Mouse (Mus musculus): ENCODE results near the gene Hoxa9. TPM values are rescaled to one million over a fixed set of nuclear protein-coding genes. Genes with fewer than 3 reads are reported as not detected.

The Hoxa9 gene
- total and polyA plus RNA-seq, 2 experiments from 2014 or later: 0.19 TPM; not detected in 1

- peak overlapping the region; percentile 44; the same call in 1 of the 2 replicates for H3K9ac ChIP-seq (replicated peaks; ENCODE audit: low read depth, low read length)
- DNase-seq (ENCODE audit: low spot score) (no peak), ATAC-seq (ENCODE audit: insufficient read depth, low read depth) (no peak)
- no peaks in the 10 kb centered on the region for H3K9me3 ChIP-seq (replicated peaks; ENCODE audit: control insufficient read depth, low read length)
- peak overlapping the region; percentile 44 for H3K4me2 ChIP-seq (ENCODE audit: low read depth, low read length)
- H3K36me3 ChIP-seq (replicated peaks; ENCODE audit: control insufficient read depth, insufficient read depth, low read length): no peaks in the 10 kb centered on the region
- WGBS: 1% methylated on average over 15 of the region's 35 CpGs
- peak overlapping the region; percentile 67 for H3K27ac ChIP-seq (ENCODE audit: low read depth)
- H3K4me3 ChIP-seq (ENCODE audit: low read depth, low read length): peak overlapping the region; percentile 43
- peaks cover 99% of the 10 kb centered on the region for H3K27me3 ChIP-seq (ENCODE audit: control insufficient read depth, insufficient read depth, low read length)
- TF ChIP-seq EP300 (IDR thresholded peaks at IDR 0.05; ENCODE audit: low read depth) (no peak), CTCF (IDR thresholded peaks at IDR 0.05; ENCODE audit: low read depth) (no peak)
- 0 out of 2 replicates have a peak, but pooled peaks cover 3% of the 10 kb centered on the region for H3K4me1 ChIP-seq (ENCODE audit: control insufficient read depth, insufficient read depth)
Observed at GRCm38 (mm10) chr6:52175864-52176263, 55.0 kb downstream of the Hoxa9 start.

GRCm38 (mm10) chr6:52174968-52175751 lies 55.7 kb downstream of the Hoxa9 start:
- ATAC-seq (ENCODE audit: insufficient read depth, low read depth) (no peak), DNase-seq (ENCODE audit: low spot score) (no peak)
- Histone ChIP-seq H3K4me3 (ENCODE audit: low read depth, low read length) (peak overlapping the region; percentile 43), H3K27ac (ENCODE audit: low read depth) (peak overlapping the region; percentile 67), H3K9ac (replicated peaks; ENCODE audit: low read depth, low read length) (peak overlapping the region; percentile 44; the same call in 1 of the 2 replicates), H3K36me3 (replicated peaks; ENCODE audit: control insufficient read depth, insufficient read depth, low read length) (no peaks in the 10 kb centered on the region), H3K27me3 (ENCODE audit: control insufficient read depth, insufficient read depth, low read length) (peaks cover 99% of the 10 kb centered on the region), H3K4me2 (ENCODE audit: low read depth, low read length) (peak overlapping the region; percentile 44), H3K4me1 (ENCODE audit: control insufficient read depth, insufficient read depth) (0 out of 2 replicates have a peak, but pooled peaks cover 3% of the 10 kb centered on the region), H3K9me3 (replicated peaks; ENCODE audit: control insufficient read depth, low read length) (no peaks in the 10 kb centered on the region)
- TF ChIP-seq CTCF (IDR thresholded peaks at IDR 0.05; ENCODE audit: low read depth) (no peak), EP300 (IDR thresholded peaks at IDR 0.05; ENCODE audit: low read depth) (no peak)
- 2% methylated on average over 41 of the region's 41 CpGs for WGBS

GRCm38 (mm10) chr6:52173648-52174047 lies 57.2 kb downstream of the Hoxa9 start:
- DNase-seq (ENCODE audit: low spot score) (no peak), ATAC-seq (ENCODE audit: insufficient read depth, low read depth) (no peak)
- Histone ChIP-seq H3K9me3 (replicated peaks; ENCODE audit: control insufficient read depth, low read length) (no peaks in the 10 kb centered on the region), H3K27ac (ENCODE audit: low read depth) (no peak overlapping the region), H3K36me3 (replicated peaks; ENCODE audit: control insufficient read depth, insufficient read depth, low read length) (no peaks in the 10 kb centered on the region), H3K27me3 (ENCODE audit: control insufficient read depth, insufficient read depth, low read length) (peaks cover 99% of the 10 kb centered on the region), H3K9ac (replicated peaks; ENCODE audit: low read depth, low read length) (no peak overlapping the region), H3K4me1 (ENCODE audit: control insufficient read depth, insufficient read depth) (0 out of 2 replicates have a peak, but pooled peaks cover 3% of the 10 kb centered on the region), H3K4me2 (ENCODE audit: low read depth, low read length) (no peak overlapping the region), H3K4me3 (ENCODE audit: low read depth, low read length) (no peak overlapping the region)
- TF ChIP-seq CTCF (IDR thresholded peaks at IDR 0.05; ENCODE audit: low read depth): no peak
- no peak for TF ChIP-seq EP300 (IDR thresholded peaks at IDR 0.05; ENCODE audit: low read depth)
- 7% methylated on average over 4 of the region's 4 CpGs for WGBS

MicroRNAs within 50 kb of the gene (microRNA counts, 519-probe panel; counts per million panel counts)
- microRNA mmu-miR-196b: 2,717 counts per million, percentile 30 among the panel's probes with 10 or more counts

Small RNA genes within 50 kb of the gene (microRNA-seq; reads per million reads assigned to microRNA genes)
- 102 reads per million, percentile 57 among the genes with 10 or more reads in this experiment for gene Mir196b

Other genes with a start within 250 kb of the Hoxa9 start
- gene Skap2, start 218.5 kb downstream of the Hoxa9 start, total RNA-seq (2014; rRNA removed; ENCODE audit: low replicate concordance): 2.7 and 13.9 TPM in 2 replicates
- gene Skap2, start 218.5 kb downstream of the Hoxa9 start, polyA plus RNA-seq (2015; fragmentation: Nextera tagmentation; extraction: Ambion mirVana): 9.2 and 10.7 TPM in 2 replicates
- gene Hoxa1, start 72.8 kb downstream of the Hoxa9 start, total RNA-seq (2014; rRNA removed; ENCODE audit: low replicate concordance): 0.23 TPM in 1 of 2 replicates, not detected in the other
- 0.08 and 0.15 TPM in 2 replicates for gene Hoxa1, start 72.8 kb downstream of the Hoxa9 start, polyA plus RNA-seq (2015; fragmentation: Nextera tagmentation; extraction: Ambion mirVana)
- not detected in 2 replicates for gene Hoxa2, start 66.3 kb downstream of the Hoxa9 start, total RNA-seq (2014; rRNA removed; ENCODE audit: low replicate concordance)
- gene Hoxa2, start 66.3 kb downstream of the Hoxa9 start, polyA plus RNA-seq (2015; fragmentation: Nextera tagmentation; extraction: Ambion mirVana): 0.42 and 0.69 TPM in 2 replicates
- gene 5730596B20Rik, start 53.6 kb downstream of the Hoxa9 start, total RNA-seq (2014; rRNA removed; ENCODE audit: low replicate concordance): 0.08 and 0.84 TPM in 2 replicates
- 0.03 and 0.12 TPM in 2 replicates for gene 5730596B20Rik, start 53.6 kb downstream of the Hoxa9 start, polyA plus RNA-seq (2015; fragmentation: Nextera tagmentation; extraction: Ambion mirVana)
- gene Hoxa4, start 39.3 kb downstream of the Hoxa9 start, total RNA-seq (2014; rRNA removed; ENCODE audit: low replicate concordance): 0.38 TPM in 1 of 2 replicates, not detected in the other
- 0.08 and 0.18 TPM in 2 replicates for gene Hoxa4, start 39.3 kb downstream of the Hoxa9 start, polyA plus RNA-seq (2015; fragmentation: Nextera tagmentation; extraction: Ambion mirVana)
- gene Hoxa5, start 26.5 kb downstream of the Hoxa9 start, total RNA-seq (2014; rRNA removed; ENCODE audit: low replicate concordance): 3.5 TPM in 1 of 2 replicates, not detected in the other
- gene Hoxa5, start 26.5 kb downstream of the Hoxa9 start, polyA plus RNA-seq (2015; fragmentation: Nextera tagmentation; extraction: Ambion mirVana): 0.36 and 0.65 TPM in 2 replicates
- gene Hoxa6, start 22.4 kb downstream of the Hoxa9 start, total RNA-seq (2014; rRNA removed; ENCODE audit: low replicate concordance): not detected in 2 replicates
- not detected in 2 replicates for gene Hoxa6, start 22.4 kb downstream of the Hoxa9 start, polyA plus RNA-seq (2015; fragmentation: Nextera tagmentation; extraction: Ambion mirVana)
- 2.3 TPM in 1 of 2 replicates, not detected in the other for gene Hoxa3, start 17.8 kb downstream of the Hoxa9 start, total RNA-seq (2014; rRNA removed; ENCODE audit: low replicate concordance)
- gene Hoxa3, start 17.8 kb downstream of the Hoxa9 start, polyA plus RNA-seq (2015; fragmentation: Nextera tagmentation; extraction: Ambion mirVana): 0.36 and 0.37 TPM in 2 replicates
- not detected in 2 replicates for gene Gm28308, start 17.8 kb downstream of the Hoxa9 start, total RNA-seq (2014; rRNA removed; ENCODE audit: low replicate concordance)
- not detected in 2 replicates for gene Gm28308, start 17.8 kb downstream of the Hoxa9 start, polyA plus RNA-seq (2015; fragmentation: Nextera tagmentation; extraction: Ambion mirVana)
- gene Hoxa7, start 9.2 kb downstream of the Hoxa9 start, total RNA-seq (2014; rRNA removed; ENCODE audit: low replicate concordance): not detected in 2 replicates
- gene Hoxa7, start 9.2 kb downstream of the Hoxa9 start, polyA plus RNA-seq (2015; fragmentation: Nextera tagmentation; extraction: Ambion mirVana): 0.07 and 0.38 TPM in 2 replicates
- 5.0 TPM in 1 of 2 replicates, not detected in the other for gene Hoxa10, start 9.8 kb upstream of the Hoxa9 start, total RNA-seq (2014; rRNA removed; ENCODE audit: low replicate concordance)
- not detected in 2 replicates for gene Hoxa10, start 9.8 kb upstream of the Hoxa9 start, polyA plus RNA-seq (2015; fragmentation: Nextera tagmentation; extraction: Ambion mirVana)
- gene Hoxa11, start 14.7 kb upstream of the Hoxa9 start, total RNA-seq (2014; rRNA removed; ENCODE audit: low replicate concordance): 0.11 TPM in 1 of 2 replicates, not detected in the other
- not detected in 2 replicates for gene Hoxa11, start 14.7 kb upstream of the Hoxa9 start, polyA plus RNA-seq (2015; fragmentation: Nextera tagmentation; extraction: Ambion mirVana)
- not detected in 2 replicates for gene Hoxa13, start 29.8 kb upstream of the Hoxa9 start, total RNA-seq (2014; rRNA removed; ENCODE audit: low replicate concordance)
- gene Hoxa13, start 29.8 kb upstream of the Hoxa9 start, polyA plus RNA-seq (2015; fragmentation: Nextera tagmentation; extraction: Ambion mirVana): not detected in 2 replicates
- 0.15 TPM in 1 of 2 replicates, not detected in the other for gene Evx1, start 82.4 kb upstream of the Hoxa9 start, total RNA-seq (2014; rRNA removed; ENCODE audit: low replicate concordance)
- not detected in 2 replicates for gene Evx1, start 82.4 kb upstream of the Hoxa9 start, polyA plus RNA-seq (2015; fragmentation: Nextera tagmentation; extraction: Ambion mirVana)

Data from heart, postnatal 0 days (tissue).